Mouse (Mus musculus): ENCODE results near the gene Zfp14. TPM values are rescaled to one million over a fixed set of nuclear protein-coding genes. Genes with fewer than 3 reads are reported as not detected.

Gene Zfp14
- polyA plus RNA-seq (2012; ENCODE audit: low replicate concordance), result 0.10 and 0.27 TPM in 2 replicates

GRCm38 (mm10) chr7:30050882-30051548, at the start of gene Zfp14:
Gene Zfp14, minus strand, starts transcription at chr7:30051380.

GRCm38 (mm10) chr7:30094646-30095429, 43.7 kb upstream of the Zfp14 start, which contains the start of gene Zfp260:
Gene Zfp260, plus strand, starts transcription at chr7:30094777.

GRCm38 (mm10) chr7:30090092-30090969, 39.2 kb upstream of the Zfp14 start, which contains the start of the genes Gm26920 and Zfp566:
Gene Gm26920, minus strand, starts transcription at chr7:30090410.
Gene Zfp566, minus strand, starts transcription at chr7:30090527.

GRCm38 (mm10) chr7:30072146-30073028, 21.2 kb upstream of the Zfp14 start, which contains the start of gene Zfp82:
Gene Zfp82, minus strand, starts transcription at chr7:30072900.

Other genes with a start within 250 kb of the Zfp14 start
- gene Zfp790, start 235.3 kb downstream of the Zfp14 start, polyA plus RNA-seq (2012; ENCODE audit: low replicate concordance), result 0.53 and 0.97 TPM in 2 replicates
- gene Zfp940, start 197.7 kb downstream of the Zfp14 start, polyA plus RNA-seq (2012; ENCODE audit: low replicate concordance), result 0.21 TPM in 1 of 2 replicates, not detected in the other
- 0.18 and 0.53 TPM in 2 replicates for gene Zfp420, start 191.4 kb downstream of the Zfp14 start, polyA plus RNA-seq (2012; ENCODE audit: low replicate concordance)
- gene Zfp27, start 144.8 kb downstream of the Zfp14 start, polyA plus RNA-seq (2012; ENCODE audit: low replicate concordance), result 0.48 and 0.52 TPM in 2 replicates
- 0.18 and 0.31 TPM in 2 replicates for gene Zfp383, start 143.2 kb downstream of the Zfp14 start, polyA plus RNA-seq (2012; ENCODE audit: low replicate concordance)
- 3.1 and 10.3 TPM in 2 replicates for gene Zfp74, start 97.3 kb downstream of the Zfp14 start, polyA plus RNA-seq (2012; ENCODE audit: low replicate concordance)
- gene Zfp568, start 67.4 kb downstream of the Zfp14 start, polyA plus RNA-seq (2012; ENCODE audit: low replicate concordance), result 1.4 and 3.4 TPM in 2 replicates
- gene Zfp82, start 21.5 kb upstream of the Zfp14 start, polyA plus RNA-seq (2012; ENCODE audit: low replicate concordance), result 0.17 and 0.33 TPM in 2 replicates
- gene Gm26920, start 39.0 kb upstream of the Zfp14 start, polyA plus RNA-seq (2012; ENCODE audit: low replicate concordance), result not detected in 2 replicates
- 0.85 and 3.5 TPM in 2 replicates for gene Zfp566, start 39.1 kb upstream of the Zfp14 start, polyA plus RNA-seq (2012; ENCODE audit: low replicate concordance)
- 0.83 and 1.9 TPM in 2 replicates for gene Zfp260, start 43.4 kb upstream of the Zfp14 start, polyA plus RNA-seq (2012; ENCODE audit: low replicate concordance)
- gene Zfp382, start 70.6 kb upstream of the Zfp14 start, polyA plus RNA-seq (2012; ENCODE audit: low replicate concordance), result 8.0 and 18.8 TPM in 2 replicates
- 3.8 and 4.4 TPM in 2 replicates for gene Zfp146, start 118.4 kb upstream of the Zfp14 start, polyA plus RNA-seq (2012; ENCODE audit: low replicate concordance)
- 1.1 and 1.4 TPM in 2 replicates for gene Cox7a1, start 132.8 kb upstream of the Zfp14 start, polyA plus RNA-seq (2012; ENCODE audit: low replicate concordance)
- gene Capns1, start 147.4 kb upstream of the Zfp14 start, polyA plus RNA-seq (2012; ENCODE audit: low replicate concordance), result 89.2 and 120 TPM in 2 replicates
- gene Polr2i, start 180.6 kb upstream of the Zfp14 start, polyA plus RNA-seq (2012; ENCODE audit: low replicate concordance), result 34.0 and 41.8 TPM in 2 replicates
- gene Tbcb, start 180.9 kb upstream of the Zfp14 start, polyA plus RNA-seq (2012; ENCODE audit: low replicate concordance), result 19.3 and 21.9 TPM in 2 replicates
- gene Ovol3, start 184.3 kb upstream of the Zfp14 start, polyA plus RNA-seq (2012; ENCODE audit: low replicate concordance), result not detected in 2 replicates
- gene Thap8, start 228.7 kb upstream of the Zfp14 start, polyA plus RNA-seq (2012; ENCODE audit: low replicate concordance), result not detected in 2 replicates
- gene Wdr62, start 229.0 kb upstream of the Zfp14 start, polyA plus RNA-seq (2012; ENCODE audit: low replicate concordance), result 5.0 and 25.2 TPM in 2 replicates
- 2.8 and 14.0 TPM in 2 replicates for gene Clip3, start 240.3 kb upstream of the Zfp14 start, polyA plus RNA-seq (2012; ENCODE audit: low replicate concordance)

All from hematopoietic multipotent progenitor cell, adult 10-12 weeks (in vitro differentiated cells).